Mouse (Mus musculus) lung, adult 2 months (tissue): ENCODE measurements around the gene Gm20388. TPM values are rescaled to one million over a fixed set of nuclear protein-coding genes. Genes with fewer than 3 reads are reported as not detected.

Experiments used
- DNase-seq: peaks from one replicate; pipeline ENCODE4 v3.0.0; 2022
- H3K4me1 ChIP-seq: fragments of 200-500 bp; 2 replicates; pipeline ENCODE4 v1.6.1; 2011; ENCODE audit warnings: low read length; ENCODE audit not compliant: control insufficient read depth, insufficient read depth
- H3K4me3 ChIP-seq: fragments of 200-500 bp; replicated peaks from 2 replicates; pipeline ENCODE3; 2011; ENCODE audit warnings: low read depth, mild to moderate bottlenecking, control low read depth, low read length; ENCODE audit errors: extremely low read depth
- CTCF ChIP-seq: fragments of 200-500 bp; IDR thresholded peaks from 2 replicates; pipeline ENCODE4 v1.5.1; 2011; ENCODE audit warnings: mild to moderate bottlenecking, low read length, control low read depth; ENCODE audit not compliant: insufficient read depth
- POLR2A ChIP-seq: fragments of 200-500 bp; IDR thresholded peaks from 2 replicates; pipeline ENCODE4 v1.6.1; 2011; ENCODE audit warnings: low read depth, mild to moderate bottlenecking, control low read depth, low read length, borderline replicate concordance; ENCODE audit errors: extremely low read depth
- WGBS: fragments of 180-500 bp; shearing (Covaris S2); methylation state at CpG from one replicate; pipeline ENCODE4 v1.1.7; 2018; 5-methylcytosine and 5-hydroxymethylcytosine counted together
- polyA plus RNA-seq: library from polyadenylated mRNA; depleted of rRNA; stranded (reverse); fragments of >200 nt; gene quantifications from 2 replicates; pipeline ENCODE4 v1.2.3, GENCODE M21; 2012

Gm20388 gene
- polyA plus RNA-seq, 1 experiment, result 67.8 TPM

- DNase-seq, result peak; percentile 94
- Histone ChIP-seq H3K4me1 (peaks cover 6% of the 10 kb centered on the region; the same call in 1 of the 2 replicates), H3K4me3 (peak within 1 kb of the TSS; percentile 76)
- WGBS, result under 1% methylated on average over 61 of the region's 61 CpGs
- TF ChIP-seq CTCF, result no peak
- peak; percentile 87; the same call in 1 of the 2 replicates for TF ChIP-seq POLR2A
These were observed 1997.1 kb downstream of the Gm20388 start, which contains the start of gene Slc7a5 for GRCm38 (mm10) chr8:121907587-121908248. TSS of gene Slc7a5 (minus strand) at chr8:121907694.

GRCm38 (mm10) chr8:121908378-121909147 is 1997.9 kb downstream of the Gm20388 start:
- TF ChIP-seq POLR2A (no peak), CTCF (no peak)

GRCm38 (mm10) chr8:121909148-121909541 is 1998.5 kb downstream of the Gm20388 start:
- DNase-seq, result no peak
- peaks cover 6% of the 10 kb centered on the region; the same call in 1 of the 2 replicates for H3K4me1 ChIP-seq
- H3K4me3 ChIP-seq, result no peak overlapping the region
- WGBS, result 48% methylated on average over 8 of the region's 8 CpGs
- no peak for TF ChIP-seq CTCF
- no peak for TF ChIP-seq POLR2A

More at GRCm38 (mm10) chr8:121908378-121909147, 1997.9 kb downstream of the Gm20388 start:
- no peak for DNase-seq
- 41% methylated on average over 8 of the region's 8 CpGs for WGBS
- no peak overlapping the region for H3K4me3 ChIP-seq
- peaks cover 6% of the 10 kb centered on the region; the same call in 1 of the 2 replicates for H3K4me1 ChIP-seq

- no peak for TF ChIP-seq POLR2A
- 0 out of 2 replicates have a peak, but pooled peaks have one; percentile 12 for TF ChIP-seq CTCF
- 3% methylated on average over 6 of the region's 6 CpGs for WGBS
- DNase-seq, result peak; percentile 65
- H3K4me3 ChIP-seq, result no peak overlapping the region
- H3K4me1 ChIP-seq, result peaks cover 6% of the 10 kb centered on the region; the same call in 1 of the 2 replicates
These were observed 1999.0 kb downstream of the Gm20388 start for GRCm38 (mm10) chr8:121909663-121910062.

GRCm38 (mm10) chr8:121911400-121911799 is 2000.8 kb downstream of the Gm20388 start:
- Histone ChIP-seq H3K4me3 (no peak overlapping the region), H3K4me1 (peaks cover 6% of the 10 kb centered on the region; the same call in 1 of the 2 replicates)
- DNase-seq, result no peak
- 81% methylated on average over 6 of the region's 6 CpGs for WGBS
- TF ChIP-seq CTCF (no peak), POLR2A (no peak)

GRCm38 (mm10) chr8:121911987-121912386 is 2001.3 kb downstream of the Gm20388 start:
- no peak overlapping the region for H3K4me3 ChIP-seq
- peaks cover 4% of the 10 kb centered on the region; the same call in 1 of the 2 replicates for H3K4me1 ChIP-seq
- DNase-seq, result no peak
- TF ChIP-seq POLR2A, result no peak
- TF ChIP-seq CTCF, result no peak
- WGBS, result 68% methylated on average over 7 of the region's 7 CpGs

GRCm38 (mm10) chr8:121912831-121913230 is 2002.2 kb downstream of the Gm20388 start:
- DNase-seq, result no peak
- 59% methylated on average over 3 of the region's 3 CpGs for WGBS
- TF ChIP-seq POLR2A (no peak), CTCF (no peak)
- Histone ChIP-seq H3K4me1 (peaks cover 2% of the 10 kb centered on the region; the same call in 1 of the 2 replicates), H3K4me3 (no peak overlapping the region)

- Histone ChIP-seq H3K4me3 (no peak overlapping the region), H3K4me1 (no peaks in the 10 kb centered on the region)
- TF ChIP-seq CTCF, result no peak
- TF ChIP-seq POLR2A, result no peak
- 51% methylated on average over 8 of the region's 8 CpGs for WGBS
- DNase-seq, result no peak
These were observed 2002.7 kb downstream of the Gm20388 start for GRCm38 (mm10) chr8:121913378-121913777.

- no peak for TF ChIP-seq POLR2A
- H3K4me3 ChIP-seq, result no peak overlapping the region
- H3K4me1 ChIP-seq, result peaks cover 6% of the 10 kb centered on the region
- DNase-seq, result no peak
- 48% methylated on average over 4 of the region's 4 CpGs for WGBS
These were observed 2008.5 kb downstream of the Gm20388 start for GRCm38 (mm10) chr8:121919158-121919557.

GRCm38 (mm10) chr8:121919731-121920130 is 2009.1 kb downstream of the Gm20388 start:
- no peak for TF ChIP-seq POLR2A
- no peak for TF ChIP-seq CTCF
- peaks cover 6% of the 10 kb centered on the region for H3K4me1 ChIP-seq
- no peak for DNase-seq
- 31% methylated on average over 3 of the region's 3 CpGs for WGBS
- H3K4me3 ChIP-seq, result no peak overlapping the region
